Mouse (Mus musculus): ENCODE measurements at regions not wholly inside any gene's neighbourhood (a gene's known extent, or its start where the extent isn't known, plus 50 kb on each side); places are given as distances from the start of the nearest gene placed in this dataset.

DNA sequence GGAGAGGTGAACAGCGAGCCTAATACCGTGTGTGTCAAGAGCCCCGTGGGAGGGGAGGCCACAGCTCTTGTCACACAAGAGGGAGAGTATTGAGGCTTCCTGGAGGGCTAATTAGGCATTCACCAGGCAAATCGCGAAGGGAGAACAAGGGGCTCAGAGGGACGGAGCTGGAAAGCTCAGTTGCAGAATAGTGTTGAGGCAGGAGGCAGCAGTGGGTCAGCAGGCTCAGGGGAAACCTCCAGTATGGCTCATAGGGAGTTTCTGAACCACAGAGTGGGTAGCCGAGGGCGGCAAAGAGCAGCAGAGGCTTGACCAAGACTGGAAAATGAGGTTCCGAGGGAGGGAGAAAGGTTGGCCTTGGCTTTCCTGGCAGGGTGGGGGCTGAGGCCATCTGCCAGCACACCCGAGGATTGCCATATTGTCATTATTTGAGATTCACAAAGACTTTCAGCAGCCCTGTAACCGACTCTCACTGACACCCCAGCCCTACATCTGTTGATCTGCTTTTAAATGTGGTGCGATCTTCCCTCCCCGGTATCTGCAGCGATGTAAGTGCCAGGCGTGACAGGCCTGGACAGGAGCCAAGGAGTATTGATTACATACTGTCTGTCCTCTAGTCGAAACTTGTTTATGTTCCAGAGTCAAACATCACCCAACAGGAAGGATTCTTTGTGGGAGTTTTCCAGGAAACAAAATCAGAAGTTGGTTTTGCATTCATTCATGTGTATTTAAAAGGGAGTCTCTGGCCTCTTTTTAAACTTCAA, 198.5 kb downstream of the Enc1 start:
- DNase-seq (ENCODE audit: low spot score in 2 of 2) = no peak

GRCm38 (mm10) chr13:97438692-97439091, 197.8 kb downstream of the Enc1 start:
- DNase-seq (ENCODE audit: low spot score in 2 of 2) = no peak

More for the DNA sequence above, 198.5 kb downstream of the Enc1 start:
- intact Hi-C loops (cut with DNase I) = loop anchor here (5.0 kb wide), 1 partner anchor 197 kb away; the partner anchor contains the start of gene Enc1

GRCm38 (mm10) chr13:97438277-97438676, 197.4 kb downstream of the Enc1 start:
- intact Hi-C loops (cut with DNase I) = loop anchor here (5.0 kb wide), 1 partner anchor 196 kb away; the partner anchor contains the start of gene Enc1
- no peak for DNase-seq (ENCODE audit: low spot score in 2 of 2)

More at GRCm38 (mm10) chr13:97438692-97439091, 197.8 kb downstream of the Enc1 start:
- intact Hi-C loops (cut with DNase I) = loop anchor here (5.0 kb wide), 1 partner anchor 196 kb away; the partner anchor contains the start of gene Enc1

DNA sequence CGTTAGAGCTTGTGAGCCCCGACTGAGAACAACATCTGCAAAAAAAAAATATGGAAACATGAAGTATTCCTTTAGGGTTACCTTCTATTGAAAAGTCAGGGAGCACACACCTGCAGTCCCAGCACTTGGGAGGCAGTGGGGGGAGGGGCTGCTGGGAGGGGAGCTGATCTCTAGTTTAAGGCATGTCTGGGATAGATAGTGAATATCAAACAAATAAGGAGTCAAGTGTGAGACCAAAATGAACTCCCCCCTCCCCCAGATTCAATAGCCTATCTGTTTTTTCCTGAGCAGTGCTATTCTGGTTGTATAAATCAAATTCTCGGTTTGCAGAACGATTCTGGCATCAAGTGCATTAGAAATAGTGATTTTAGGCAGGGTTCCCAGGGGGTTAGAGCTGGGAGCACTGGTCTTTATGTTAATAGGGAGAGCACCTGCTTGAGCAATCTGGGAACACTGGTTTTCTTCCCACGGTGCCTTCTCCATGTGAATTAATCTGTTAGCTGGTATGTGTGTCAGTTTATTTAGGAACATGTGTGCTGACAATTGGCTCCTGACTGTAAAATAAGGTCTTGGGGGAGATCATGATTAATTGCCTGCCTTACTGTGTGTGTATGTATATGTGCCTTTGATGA, 195.9 kb downstream of the Enc1 start:
- no peak for DNase-seq (ENCODE audit: low spot score in 2 of 2)
- intact Hi-C loops (cut with DNase I) = loop anchor here (5.0 kb wide), 1 partner anchor 195 kb away; the partner anchor contains the start of gene Enc1

GRCm38 (mm10) chr13:97435865-97436718, 195.2 kb downstream of the Enc1 start:
- intact Hi-C loops (cut with DNase I) = loop anchor here (5.0 kb wide), 1 partner anchor 194 kb away; the partner anchor contains the start of gene Enc1
- DNase-seq (ENCODE audit: low spot score in 2 of 2) = peak in 1 of 2 experiments; percentile 41

DNA sequence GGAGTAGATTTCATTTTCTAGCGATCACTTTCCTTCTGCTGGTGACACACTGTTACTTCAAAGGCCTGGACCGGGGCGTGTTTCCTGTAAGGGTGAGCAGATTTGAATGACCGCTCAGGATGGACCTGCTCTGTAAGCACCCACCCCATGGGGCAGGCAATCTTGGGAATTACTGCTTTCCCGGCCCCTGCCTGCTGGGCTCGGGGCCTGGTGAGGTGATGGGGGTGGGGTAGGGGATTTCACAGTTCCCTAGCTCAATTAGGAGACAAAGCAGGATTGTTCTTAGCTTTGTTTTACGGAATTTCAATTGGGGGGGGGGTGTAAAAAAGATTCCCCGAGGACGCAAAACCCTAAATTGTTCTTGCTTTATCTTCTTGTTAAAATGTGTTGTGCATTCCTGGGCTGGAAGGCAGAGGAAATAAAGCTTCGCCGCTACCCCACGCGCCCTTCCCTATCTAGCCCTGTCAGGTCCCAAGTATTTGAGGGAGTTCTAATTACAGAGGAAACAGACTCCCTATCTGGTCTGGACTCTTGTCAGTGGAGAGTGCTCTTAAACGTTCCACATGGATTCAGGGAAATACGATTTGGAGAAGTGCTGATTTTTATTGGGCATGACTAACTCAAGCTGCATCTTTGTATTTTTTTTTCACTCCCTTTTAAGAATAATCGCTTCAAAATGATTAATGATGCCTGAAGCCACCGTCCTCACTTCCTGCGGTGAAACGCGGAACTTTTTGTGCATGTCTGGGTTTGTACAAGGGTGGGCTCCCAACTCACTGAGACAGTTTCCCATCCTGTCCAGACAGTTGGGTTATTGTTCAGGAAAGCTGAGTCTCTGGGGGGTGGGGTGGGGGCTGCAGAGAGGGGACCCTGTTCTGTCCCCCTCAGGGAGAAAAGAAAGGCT, 194.3 kb downstream of the Enc1 start:
- DNase-seq (ENCODE audit: low spot score in 2 of 2) = no peak

DNA sequence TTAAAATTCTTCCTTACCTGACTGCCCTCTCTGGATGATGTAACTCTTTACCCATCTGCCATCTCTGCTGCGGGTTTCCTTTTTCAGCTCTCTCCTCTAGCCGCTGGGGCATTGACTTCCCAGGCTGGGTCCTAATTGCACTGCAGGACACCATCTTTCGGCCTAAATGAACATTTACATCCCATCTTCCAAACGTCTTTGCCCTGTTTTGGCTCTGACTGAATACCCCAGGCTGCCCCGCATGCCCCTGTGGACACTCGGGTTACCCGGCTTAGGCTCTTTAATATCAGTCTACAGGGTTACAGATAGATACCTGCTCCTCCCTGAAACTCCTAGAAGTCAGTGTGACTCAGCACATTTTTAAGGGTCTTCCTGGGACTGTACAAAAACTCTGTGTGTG, 193.3 kb downstream of the Enc1 start:
- no peak for DNase-seq (ENCODE audit: low spot score in 2 of 2)
- intact Hi-C loops (cut with DNase I) = no loop called here

More for the DNA sequence above, 194.3 kb downstream of the Enc1 start:
- intact Hi-C loops (cut with DNase I) = loop anchor here (5.0 kb wide), 1 partner anchor 193 kb away; the partner anchor contains the start of gene Enc1

GRCm38 (mm10) chr13:97432627-97433026, 191.7 kb downstream of the Enc1 start:
- intact Hi-C loops (cut with DNase I) = no loop called here
- no peak for DNase-seq (ENCODE audit: low spot score in 2 of 2)

GRCm38 (mm10) chr13:97430885-97431284, 190.0 kb downstream of the Enc1 start:
- intact Hi-C loops (cut with DNase I) = no loop called here
- DNase-seq (ENCODE audit: low spot score in 2 of 2) = no peak

DNA sequence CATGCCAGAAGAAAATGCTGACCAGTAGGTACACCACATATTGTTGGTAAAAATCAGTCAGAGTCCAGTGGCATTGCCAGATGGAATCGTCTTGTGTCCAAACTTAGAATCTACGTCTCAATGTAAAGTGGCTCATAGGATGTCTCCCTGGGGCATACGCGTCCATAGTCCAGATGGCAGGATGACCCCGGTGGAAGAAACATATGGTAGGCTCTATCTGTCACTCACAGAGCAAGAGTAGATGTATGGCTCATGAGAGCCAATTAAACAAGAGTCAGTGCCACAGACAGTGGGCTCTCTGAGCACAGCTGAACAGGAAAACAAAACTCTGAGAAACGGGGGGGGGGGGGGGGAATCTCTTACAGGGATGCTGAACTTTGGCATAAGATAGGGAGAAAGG, 187.3 kb downstream of the Enc1 start:
- DNase-seq (ENCODE audit: low spot score in 2 of 2) = no peak
- intact Hi-C loops (cut with DNase I) = no loop called here

DNA sequence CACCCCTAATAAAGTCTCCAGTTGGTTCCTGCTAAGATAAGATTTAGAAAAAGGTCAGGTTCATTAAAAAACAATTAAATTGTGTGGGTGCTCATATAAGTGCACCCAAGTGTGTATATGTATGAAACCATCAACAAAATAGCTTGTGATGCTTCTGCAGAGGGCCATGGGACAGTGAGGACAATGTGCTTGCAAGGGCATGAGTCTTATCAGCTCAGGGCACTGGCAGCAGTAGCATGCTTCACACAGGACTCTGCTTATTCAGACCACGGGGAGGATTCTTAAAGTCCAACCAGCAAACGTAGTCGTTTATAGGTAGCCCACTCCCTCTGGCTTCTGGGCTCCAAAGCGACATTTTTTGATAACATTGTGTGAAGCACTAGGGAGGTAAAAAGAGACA, 186.6 kb downstream of the Enc1 start:
- intact Hi-C loops (cut with DNase I) = no loop called here
- DNase-seq (ENCODE audit: low spot score in 2 of 2) = no peak

- intact Hi-C loops (cut with DNase I) = no loop called here
- no peak for DNase-seq (ENCODE audit: low spot score in 2 of 2)
These were observed 184.8 kb downstream of the Enc1 start for GRCm38 (mm10) chr13:97425731-97426130.

DNA sequence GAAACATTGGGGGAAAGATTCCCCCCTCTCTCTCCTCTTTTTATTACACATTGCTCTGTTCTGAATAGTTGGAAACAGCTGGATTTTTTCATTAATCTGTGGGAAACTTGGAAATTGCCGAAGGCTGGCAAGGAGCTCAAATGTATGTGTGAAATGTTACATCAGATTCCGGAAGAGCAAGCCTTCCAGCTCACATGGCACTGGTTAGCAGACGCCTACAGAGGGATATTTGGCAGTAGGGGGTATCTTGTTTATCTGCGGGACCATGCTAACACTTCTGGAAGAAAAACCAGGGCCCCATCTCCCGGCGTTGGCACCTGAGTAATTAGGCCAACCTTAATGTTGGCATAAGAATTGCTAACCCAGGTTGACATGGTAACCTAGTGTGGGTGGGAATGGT, 183.0 kb downstream of the Enc1 start:
- intact Hi-C loops (cut with DNase I) = no loop called here
- peak in 1 of 2 experiments; percentile 7 for DNase-seq (ENCODE audit: low spot score in 2 of 2)

- no peak for DNase-seq (ENCODE audit: low spot score in 2 of 2)
- intact Hi-C loops (cut with DNase I) = no loop called here
These were observed 182.5 kb downstream of the Enc1 start for GRCm38 (mm10) chr13:97423298-97423817.

DNA sequence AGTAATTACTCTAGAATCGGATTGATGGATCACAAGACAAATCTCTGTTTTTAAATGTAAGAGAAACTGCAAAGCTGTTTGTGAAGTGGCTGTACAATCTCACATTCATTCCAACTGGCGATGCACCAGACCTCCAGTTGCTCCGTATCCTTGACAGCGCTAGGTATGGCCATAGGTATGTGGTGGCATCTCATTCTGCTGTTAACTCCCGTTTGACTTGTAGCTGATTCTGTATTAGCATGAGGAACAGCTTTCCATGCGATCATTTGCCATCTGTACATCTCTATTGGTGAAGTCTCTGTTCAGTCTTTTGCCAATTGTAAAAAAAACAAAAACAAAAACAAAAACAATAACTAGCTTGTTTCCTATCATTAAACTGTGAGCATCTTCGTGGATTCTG, 182.0 kb downstream of the Enc1 start:
- no peak for DNase-seq (ENCODE audit: low spot score in 2 of 2)
- intact Hi-C loops (cut with DNase I) = no loop called here

DNA sequence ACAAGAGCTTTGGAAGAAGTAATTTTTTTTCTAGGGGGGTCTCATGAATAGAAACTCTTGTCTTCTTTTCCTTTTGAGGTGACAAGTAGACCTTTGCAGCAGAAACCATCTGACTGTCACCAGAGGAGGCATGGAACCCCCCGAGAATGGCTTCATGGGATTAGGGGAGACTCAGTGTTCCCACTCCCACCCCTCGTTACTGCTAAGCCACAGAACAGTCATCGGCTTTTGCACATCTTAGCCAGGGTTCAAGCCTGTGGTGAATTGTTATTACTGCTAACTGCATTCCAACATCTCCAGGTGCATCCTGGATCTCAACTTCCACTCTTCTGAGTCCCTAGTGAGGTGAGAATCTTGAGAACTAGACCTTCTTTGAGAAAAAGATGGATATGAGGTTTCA, 180.9 kb downstream of the Enc1 start:
- intact Hi-C loops (cut with DNase I) = no loop called here
- no peak for DNase-seq (ENCODE audit: low spot score in 2 of 2)

DNA sequence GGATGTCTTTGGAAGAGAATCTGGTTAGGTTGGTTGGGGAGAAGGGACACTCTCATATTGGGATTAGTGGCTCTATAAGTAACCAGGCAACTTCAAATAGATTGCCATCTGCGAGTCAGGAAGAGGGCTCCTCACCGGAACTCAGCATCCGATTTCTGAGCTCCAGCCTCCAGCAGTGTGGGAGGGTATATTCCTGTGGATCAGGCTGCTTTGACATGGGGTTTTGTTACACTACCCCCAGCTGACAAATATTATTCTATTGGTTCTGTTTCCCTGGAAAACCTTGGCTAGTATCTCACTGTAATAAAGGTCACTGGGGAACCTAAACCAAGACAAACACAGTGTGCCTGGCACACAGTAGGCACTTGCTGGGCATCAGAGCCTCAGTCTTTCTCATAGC, 179.9 kb downstream of the Enc1 start:
- no peak for DNase-seq (ENCODE audit: low spot score in 2 of 2)
- intact Hi-C loops (cut with DNase I) = no loop called here

GRCm38 (mm10) chr13:97419100-97419499, 178.2 kb downstream of the Enc1 start:
- DNase-seq (ENCODE audit: low spot score in 2 of 2) = no peak
- intact Hi-C loops (cut with DNase I) = no loop called here

DNA sequence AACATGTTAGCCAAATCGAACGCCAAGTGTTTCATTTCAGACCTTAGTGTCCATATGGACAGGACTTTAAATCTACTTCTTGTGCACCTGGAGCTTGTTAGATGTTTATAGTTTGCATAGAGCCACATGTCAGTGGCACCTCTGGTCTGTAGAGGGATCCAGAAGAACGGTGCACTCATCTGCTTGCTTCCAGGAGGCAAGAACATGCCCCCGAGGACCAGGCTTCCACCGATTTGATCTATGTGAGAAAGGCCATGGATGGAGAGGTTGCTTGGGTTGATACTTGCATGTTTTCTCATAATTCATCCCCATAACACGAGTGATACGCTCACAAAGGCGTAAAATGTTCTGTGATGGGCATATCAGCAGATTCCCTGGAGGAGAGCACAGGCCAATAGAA, 177.8 kb downstream of the Enc1 start:
- DNase-seq (ENCODE audit: low spot score in 2 of 2) = no peak
- intact Hi-C loops (cut with DNase I) = no loop called here
